Mouse (Mus musculus): ENCODE measurements at regions not wholly inside any gene's neighbourhood (a gene's known extent, or its start where the extent isn't known, plus 50 kb on each side); places are given as distances from the start of the nearest gene placed in this dataset.

DNA sequence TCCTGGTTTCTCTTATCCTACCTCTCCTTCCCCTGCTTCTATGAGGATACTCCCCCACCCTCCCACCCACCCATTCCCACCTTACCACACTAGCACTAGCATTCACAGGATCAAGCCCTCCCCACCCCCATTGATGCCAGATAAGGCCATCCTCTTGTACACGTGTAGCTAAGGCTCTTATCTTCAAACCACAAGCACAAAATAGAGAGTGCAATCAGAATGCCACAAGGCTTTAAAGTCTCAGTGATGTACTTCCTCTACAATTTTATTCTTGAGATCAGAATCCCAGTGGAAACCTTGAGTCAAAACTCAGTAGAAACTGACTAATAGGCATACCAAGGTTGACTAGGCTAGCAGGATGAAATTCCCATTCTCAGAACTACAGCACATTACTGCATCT, 348.4 kb downstream of the Speer2 start:
- Histone ChIP-seq H3K4me1 (replicated peaks) (no peaks in the 10 kb centered on the region), H3K4me2 (no peak overlapping the region), H3K9me3 (replicated peaks) (no peaks in the 10 kb centered on the region), H3K27ac (ENCODE audit: poor library complexity, severe bottlenecking) (no peak overlapping the region), H3K36me3 (no peaks in the 10 kb centered on the region), H3K27me3 (replicated peaks) (no peaks in the 10 kb centered on the region), H3K4me3 (no peak overlapping the region), H3K9ac (no peak overlapping the region)
- ATAC-seq (ENCODE audit: insufficient number of reproducible peaks, low FRiP score), result no peak
- WGBS, result 10% methylated on average over 1 of the region's 1 CpGs

DNA sequence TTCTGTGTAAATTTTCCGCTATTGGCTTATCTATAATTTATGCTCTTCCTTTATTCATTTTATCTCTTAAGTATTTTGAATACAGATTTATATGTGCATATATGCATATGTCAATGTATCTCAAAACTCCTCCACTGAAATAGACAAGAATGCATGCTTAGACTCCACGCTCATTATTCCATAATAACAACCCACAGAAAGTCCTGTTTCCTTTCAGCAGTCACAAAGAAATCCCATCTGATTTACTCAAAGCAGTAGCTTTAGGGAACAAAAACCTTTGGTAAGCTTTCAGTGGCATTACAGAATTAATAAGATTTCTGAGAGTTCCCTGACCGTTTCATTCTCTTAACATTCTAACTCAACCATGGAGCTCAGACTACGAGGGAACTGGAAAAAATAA, 386.2 kb downstream of the Speer2 start:
- H3K36me3 ChIP-seq, result no peaks in the 10 kb centered on the region
- H3K9ac ChIP-seq, result no peak overlapping the region
- no peak overlapping the region for H3K27ac ChIP-seq (ENCODE audit: poor library complexity, severe bottlenecking)
- H3K9me3 ChIP-seq (replicated peaks), result no peaks in the 10 kb centered on the region
- no peak overlapping the region for H3K4me3 ChIP-seq
- 71% methylated on average over 4 of the region's 4 CpGs for WGBS
- no peak for ATAC-seq (ENCODE audit: insufficient number of reproducible peaks, low FRiP score)
- no peak overlapping the region for H3K4me2 ChIP-seq
- H3K4me1 ChIP-seq (replicated peaks), result no peaks in the 10 kb centered on the region
- no peaks in the 10 kb centered on the region for H3K27me3 ChIP-seq (replicated peaks)

DNA sequence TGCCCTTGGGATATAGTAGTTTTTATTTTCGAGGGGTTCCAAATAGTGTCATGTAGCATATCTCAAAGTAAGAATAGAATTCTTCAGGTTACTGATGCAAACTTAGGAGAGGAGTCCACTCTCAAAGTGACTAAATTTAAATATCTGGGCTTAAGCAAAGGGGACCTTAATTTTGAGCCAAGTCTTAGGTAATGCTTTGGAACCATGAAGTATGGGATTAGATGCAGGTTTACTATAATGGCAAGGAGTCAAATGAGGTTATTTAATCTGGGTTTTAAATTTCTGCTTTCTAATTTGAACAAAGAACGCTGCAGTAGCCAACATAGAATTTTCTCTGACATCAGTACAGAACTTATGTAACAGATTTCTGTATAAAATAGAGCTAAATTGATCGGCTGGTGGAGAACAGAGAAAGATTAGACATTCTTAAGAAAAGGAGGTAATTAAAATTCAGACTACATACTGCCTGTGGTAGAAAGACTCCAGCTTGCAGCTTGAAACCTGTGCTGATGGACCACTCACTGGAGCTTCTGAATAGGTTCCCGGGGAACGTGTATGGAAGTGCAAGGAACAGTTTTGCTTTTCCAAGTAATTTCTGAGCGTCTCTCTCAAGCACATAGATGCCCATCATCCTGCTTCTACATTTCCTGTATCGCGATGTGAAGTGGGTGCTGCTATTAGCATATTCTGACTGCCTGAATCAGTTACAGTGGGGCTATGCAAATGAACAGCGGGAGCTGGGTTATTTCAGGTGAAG, 394.3 kb downstream of the Speer2 start:
- WGBS, result 35% methylated on average over 9 of the region's 9 CpGs
- H3K27ac ChIP-seq (ENCODE audit: poor library complexity, severe bottlenecking), result no peak overlapping the region
- H3K9ac ChIP-seq, result no peak overlapping the region
- H3K36me3 ChIP-seq, result no peaks in the 10 kb centered on the region
- no peaks in the 10 kb centered on the region for H3K9me3 ChIP-seq (replicated peaks)
- peak overlapping the region; percentile 50 for H3K4me2 ChIP-seq
- no peaks in the 10 kb centered on the region for H3K27me3 ChIP-seq (replicated peaks)
- ATAC-seq (ENCODE audit: insufficient number of reproducible peaks, low FRiP score), result no peak
- H3K4me1 ChIP-seq (replicated peaks), result no peaks in the 10 kb centered on the region
- peak overlapping the region; percentile 13; the same call in 1 of the 2 replicates for H3K4me3 ChIP-seq

DNA sequence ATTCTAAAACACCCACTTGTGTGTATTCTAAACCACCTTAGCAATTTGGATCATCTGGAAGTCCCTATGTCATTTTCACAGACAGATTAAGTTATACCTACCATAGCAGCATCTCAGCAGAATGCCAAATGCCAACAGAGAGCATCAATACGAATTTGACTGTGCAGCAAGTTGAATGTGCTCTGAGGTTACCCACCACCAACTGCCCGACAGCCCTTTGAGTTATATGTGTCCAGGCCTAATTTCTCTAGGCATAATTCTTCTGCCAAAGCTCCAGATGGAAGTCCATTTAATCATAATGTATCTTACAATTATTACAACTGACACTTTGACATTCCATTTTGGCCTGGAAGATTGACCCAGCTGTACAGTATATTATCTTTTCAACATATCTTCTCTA, 404.4 kb downstream of the Speer2 start:
- H3K4me3 ChIP-seq, result no peak overlapping the region
- no peak overlapping the region for H3K9ac ChIP-seq
- H3K27me3 ChIP-seq (replicated peaks), result no peaks in the 10 kb centered on the region
- WGBS, result 63% methylated on average over 2 of the region's 2 CpGs
- H3K9me3 ChIP-seq (replicated peaks), result no peaks in the 10 kb centered on the region
- no peak overlapping the region for H3K27ac ChIP-seq (ENCODE audit: poor library complexity, severe bottlenecking)
- no peaks in the 10 kb centered on the region for H3K4me1 ChIP-seq (replicated peaks)
- ATAC-seq (ENCODE audit: insufficient number of reproducible peaks, low FRiP score), result no peak
- no peaks in the 10 kb centered on the region for H3K36me3 ChIP-seq
- H3K4me2 ChIP-seq, result no peak overlapping the region

DNA sequence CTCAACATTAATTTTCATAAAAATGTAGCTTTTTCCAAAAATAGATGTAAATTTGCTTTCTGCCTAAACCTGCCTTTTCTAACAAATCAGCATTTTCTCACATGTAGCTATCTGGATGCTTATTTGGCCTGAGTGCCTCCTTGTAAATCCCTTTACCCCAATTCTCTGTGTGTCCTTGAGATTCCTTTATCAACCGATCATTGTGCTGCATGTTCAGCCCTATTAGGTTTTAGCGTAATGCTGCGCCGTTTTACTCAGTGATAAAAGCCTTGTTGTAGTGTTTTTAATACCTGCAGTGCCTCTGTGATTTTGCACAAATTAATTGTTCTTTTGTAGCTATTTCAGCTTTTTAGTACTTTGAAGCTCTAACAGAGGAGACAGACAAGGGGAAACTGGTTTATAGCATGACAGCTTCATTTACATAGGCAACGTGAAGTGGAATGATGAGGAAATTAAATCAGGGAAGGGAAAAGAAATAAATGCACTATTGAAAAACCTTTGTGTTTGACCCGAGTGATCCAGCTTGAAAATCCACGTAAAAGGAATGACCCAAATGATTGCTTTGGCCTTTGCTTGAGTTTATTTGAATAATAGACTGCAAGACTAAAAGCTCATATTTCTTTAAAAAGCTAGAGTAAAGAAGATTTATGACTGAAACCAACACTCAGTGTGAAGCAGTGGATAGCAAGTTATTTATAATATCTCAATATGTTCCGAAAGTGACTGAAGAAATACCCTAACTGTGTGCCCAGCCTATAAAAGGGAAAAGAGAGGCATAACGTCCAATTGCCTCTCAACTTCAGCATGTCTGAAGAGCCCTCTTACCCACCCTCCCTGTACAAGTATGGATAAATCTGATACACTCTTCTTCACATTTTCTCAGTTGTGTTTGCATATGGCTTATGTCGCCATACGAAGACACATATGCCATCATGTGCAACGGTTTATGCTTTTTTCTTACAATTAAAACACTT, 438.6 kb downstream of the Speer2 start:
- Histone ChIP-seq H3K4me3 (no peak overlapping the region), H3K27ac (ENCODE audit: poor library complexity, severe bottlenecking) (no peak overlapping the region), H3K27me3 (replicated peaks) (no peaks in the 10 kb centered on the region), H3K4me1 (replicated peaks) (no peaks in the 10 kb centered on the region), H3K9ac (no peak overlapping the region), H3K4me2 (no peak overlapping the region), H3K36me3 (no peaks in the 10 kb centered on the region), H3K9me3 (replicated peaks) (no peaks in the 10 kb centered on the region)
- WGBS, result 80% methylated on average over 12 of the region's 12 CpGs
- ATAC-seq (ENCODE audit: insufficient number of reproducible peaks, low FRiP score), result no peak
